19 mouse cellular contexts compared by ENCODE assay signal in genomic region chr6:6027664-6028063, GRCm38 (mm10).
"Had no signal": no experiment of that assay in that cellular context is flagged by ENCODE, and none has a peak within 500 bp of the region (broad histone marks: within the 10 kb centered on the region; RNA-seq: fewer than 3 reads in every experiment).

No protein-coding gene starts in this region.

- H3K36me3 ChIP-seq: limb, embryonic 15.5 days; midbrain, embryonic 12.5 days; midbrain, embryonic 15.5 days; neural tube, embryonic 12.5 days; neural tube, embryonic 15.5 days had no signal

- H3K9me3 ChIP-seq: limb, embryonic 15.5 days; midbrain, embryonic 12.5 days; midbrain, embryonic 15.5 days; neural tube, embryonic 12.5 days; neural tube, embryonic 15.5 days had no signal

- ATAC-seq: intestine, postnatal 0 days; liver, postnatal 0 days; lung, postnatal 0 days; midbrain, embryonic 15.5 days had no signal

- H3K4me2 ChIP-seq: limb, embryonic 15.5 days; liver, embryonic 11.5 days; lung, embryonic 14.5 days; midbrain, embryonic 12.5 days; midbrain, embryonic 15.5 days; neural tube, embryonic 12.5 days; neural tube, embryonic 15.5 days had no signal

- H3K4me3 ChIP-seq: layer of hippocampus, adult 2 months; limb, embryonic 15.5 days; midbrain, embryonic 12.5 days; midbrain, embryonic 15.5 days; neural tube, embryonic 12.5 days; neural tube, embryonic 15.5 days had no signal

- H3K27me3 ChIP-seq: midbrain, embryonic 12.5 days; midbrain, embryonic 15.5 days; neural tube, embryonic 12.5 days; neural tube, embryonic 15.5 days had no signal

- H3K4me1 ChIP-seq: midbrain, embryonic 12.5 days; midbrain, embryonic 15.5 days; neural tube, embryonic 12.5 days; neural tube, embryonic 15.5 days had no signal

- DNase-seq: kidney, adult 8-10 months; kidney, postnatal 14 days; kidney, postnatal 4 days; layer of hippocampus, adult 9-11 months; liver, postnatal 0 days; lung, embryonic 14.5 days; thymus, adult 18-20 months; thymus, postnatal 4 days had no signal

- H3K27ac ChIP-seq: layer of hippocampus, adult 2 months; limb, embryonic 15.5 days; liver, embryonic 14.5 days; macrophage; midbrain, embryonic 12.5 days; midbrain, embryonic 15.5 days; neural tube, embryonic 12.5 days; neural tube, embryonic 15.5 days had no signal

- H3K9ac ChIP-seq: limb, embryonic 15.5 days; liver, embryonic 14.5 days; liver, postnatal 0 days; lung, embryonic 14.5 days; midbrain, embryonic 12.5 days; midbrain, embryonic 15.5 days; neural tube, embryonic 12.5 days; neural tube, embryonic 15.5 days had no signal
